Mouse (Mus musculus) monocyte, adult 59 days (primary cell): ENCODE measurements around the gene Gm2004. TPM values are rescaled to one million over a fixed set of nuclear protein-coding genes. Genes with fewer than 3 reads are reported as not detected.

Experiments
- total RNA-seq, 2 experiments: library from RNA; stranded (reverse); gene quantifications; one replicate each; pipeline ENCODE4 v1.2.4; 2023

Gene Gm2004
- total RNA-seq, result 1 to 10 TPM in 1 of 2 experiments, under 1 TPM in 1; 0.58 to 1.2 TPM

GRCm38 (mm10) chr2:176149725-176150124, at the start of gene Gm2004:
Gene Gm2004, minus strand, starts transcription at chr2:176149825.

Other genes with a start within 250 kb of the Gm2004 start
- gene Zfp966, start 218.7 kb downstream of the Gm2004 start, total RNA-seq, result 1 to 10 TPM; 1.1 to 1.7 TPM
- 1 to 10 TPM in 1 of 2 experiments, under 1 TPM in 1; 0.86 to 2.3 TPM for gene Gm2026, start 184.5 kb downstream of the Gm2004 start, total RNA-seq
- gene 2210418O10Rik, start 76.7 kb upstream of the Gm2004 start, total RNA-seq, result under 1 TPM; 0.58 to 0.70 TPM
- gene Gm11009, start 169.7 kb upstream of the Gm2004 start, total RNA-seq, result not detected